Mouse (Mus musculus): ENCODE results near the gene Dand5. TPM values are rescaled to one million over a fixed set of nuclear protein-coding genes. Genes with fewer than 3 reads are reported as not detected.

Gene Dand5
- polyA plus RNA-seq, 1 experiment from 2014 or later: 6.2 TPM

- H3K4me3 ChIP-seq: no peak overlapping the region
- H3K9me3 ChIP-seq (replicated peaks): no peaks in the 10 kb centered on the region
- H3K4me1 ChIP-seq (replicated peaks): peaks cover 52% of the 10 kb centered on the region
- peaks cover 96% of the 10 kb centered on the region for H3K27me3 ChIP-seq (replicated peaks)
- H3K4me2 ChIP-seq: no peak overlapping the region
- WGBS: 21% methylated on average over 12 of the region's 14 CpGs
- no peak overlapping the region for H3K27ac ChIP-seq (ENCODE audit: poor library complexity, severe bottlenecking)
- no peaks in the 10 kb centered on the region for H3K36me3 ChIP-seq
- no peak for ATAC-seq (ENCODE audit: insufficient number of reproducible peaks, low FRiP score)
- H3K9ac ChIP-seq: no peak overlapping the region
These were observed 34.9 kb downstream of the Dand5 start for GRCm38 (mm10) chr8:84787523-84788302.

GRCm38 (mm10) chr8:84786801-84787467 is 35.7 kb downstream of the Dand5 start:
- Histone ChIP-seq H3K27me3 (replicated peaks) (peaks cover 97% of the 10 kb centered on the region), H3K4me2 (peak overlapping the region; percentile 45), H3K36me3 (no peaks in the 10 kb centered on the region), H3K9ac (no peak overlapping the region), H3K27ac (ENCODE audit: poor library complexity, severe bottlenecking) (no peak overlapping the region), H3K4me1 (replicated peaks) (peaks cover 52% of the 10 kb centered on the region), H3K9me3 (replicated peaks) (no peaks in the 10 kb centered on the region), H3K4me3 (peak overlapping the region; percentile 14; the same call in 1 of the 2 replicates)
- ATAC-seq (ENCODE audit: insufficient number of reproducible peaks, low FRiP score): no peak
- WGBS: 9% methylated on average over 11 of the region's 11 CpGs

GRCm38 (mm10) chr8:84785756-84786677 is 36.6 kb downstream of the Dand5 start:
- ATAC-seq (ENCODE audit: insufficient number of reproducible peaks, low FRiP score): peak; percentile 54
- peak overlapping the region; percentile 45 for H3K4me2 ChIP-seq
- 0 out of 2 replicates have a peak overlapping the region, but pooled peaks have one; percentile 23 for H3K9ac ChIP-seq
- H3K36me3 ChIP-seq: no peaks in the 10 kb centered on the region
- H3K4me3 ChIP-seq: peak overlapping the region; percentile 14
- H3K4me1 ChIP-seq (replicated peaks): peaks cover 57% of the 10 kb centered on the region
- WGBS: 3% methylated on average over 38 of the region's 38 CpGs
- peaks cover 99% of the 10 kb centered on the region for H3K27me3 ChIP-seq (replicated peaks)
- H3K27ac ChIP-seq (ENCODE audit: poor library complexity, severe bottlenecking): no peak overlapping the region
- H3K9me3 ChIP-seq (replicated peaks): no peaks in the 10 kb centered on the region

GRCm38 (mm10) chr8:84785506-84785755 is 37.2 kb downstream of the Dand5 start:
- Histone ChIP-seq H3K4me3 (no peak overlapping the region), H3K4me1 (replicated peaks) (peaks cover 52% of the 10 kb centered on the region), H3K9ac (no peak overlapping the region)

GRCm38 (mm10) chr8:84784681-84785505 is 37.7 kb downstream of the Dand5 start:
- no peak overlapping the region for H3K9ac ChIP-seq
- H3K4me1 ChIP-seq (replicated peaks): peaks cover 50% of the 10 kb centered on the region
- 3% methylated on average over 48 of the region's 48 CpGs for WGBS
- H3K27me3 ChIP-seq (replicated peaks): peaks cover 97% of the 10 kb centered on the region
- ATAC-seq (ENCODE audit: insufficient number of reproducible peaks, low FRiP score): no peak
- peak overlapping the region; percentile 47 for H3K4me2 ChIP-seq
- H3K4me3 ChIP-seq: peak overlapping the region; percentile 17; the same call in 1 of the 2 replicates
- no peak overlapping the region for H3K27ac ChIP-seq (ENCODE audit: poor library complexity, severe bottlenecking)
- H3K9me3 ChIP-seq (replicated peaks): no peaks in the 10 kb centered on the region
- H3K36me3 ChIP-seq: no peaks in the 10 kb centered on the region

More at GRCm38 (mm10) chr8:84785506-84785755, 37.2 kb downstream of the Dand5 start:
- no peaks in the 10 kb centered on the region for H3K9me3 ChIP-seq (replicated peaks)
- H3K36me3 ChIP-seq: no peaks in the 10 kb centered on the region
- 5% methylated on average over 11 of the region's 11 CpGs for WGBS
- H3K27ac ChIP-seq (ENCODE audit: poor library complexity, severe bottlenecking): no peak overlapping the region
- H3K4me2 ChIP-seq: peak overlapping the region; percentile 47; the same call in 1 of the 2 replicates
- peaks cover 99% of the 10 kb centered on the region for H3K27me3 ChIP-seq (replicated peaks)
- no peak for ATAC-seq (ENCODE audit: insufficient number of reproducible peaks, low FRiP score)

GRCm38 (mm10) chr8:84783919-84784581 is 38.6 kb downstream of the Dand5 start:
- Histone ChIP-seq H3K4me3 (peak overlapping the region; percentile 17; the same call in 1 of the 2 replicates), H3K4me1 (replicated peaks) (peaks cover 50% of the 10 kb centered on the region), H3K36me3 (no peaks in the 10 kb centered on the region), H3K27ac (ENCODE audit: poor library complexity, severe bottlenecking) (no peak overlapping the region), H3K9me3 (replicated peaks) (no peaks in the 10 kb centered on the region), H3K9ac (no peak overlapping the region), H3K4me2 (peak overlapping the region; percentile 47), H3K27me3 (replicated peaks) (peaks cover 97% of the 10 kb centered on the region)
- no peak for ATAC-seq (ENCODE audit: insufficient number of reproducible peaks, low FRiP score)
- 2% methylated on average over 33 of the region's 33 CpGs for WGBS

- H3K9ac ChIP-seq: no peak overlapping the region
- peaks cover 46% of the 10 kb centered on the region for H3K4me1 ChIP-seq (replicated peaks)
- H3K9me3 ChIP-seq (replicated peaks): no peaks in the 10 kb centered on the region
- H3K36me3 ChIP-seq: no peaks in the 10 kb centered on the region
- H3K27ac ChIP-seq (ENCODE audit: poor library complexity, severe bottlenecking): no peak overlapping the region
- 10% methylated on average over 11 of the region's 11 CpGs for WGBS
- H3K4me3 ChIP-seq: no peak overlapping the region
- H3K27me3 ChIP-seq (replicated peaks): peaks cover 97% of the 10 kb centered on the region
- H3K4me2 ChIP-seq: no peak overlapping the region
- ATAC-seq (ENCODE audit: insufficient number of reproducible peaks, low FRiP score): no peak
These were observed 39.3 kb downstream of the Dand5 start for GRCm38 (mm10) chr8:84783198-84783918.

GRCm38 (mm10) chr8:84782680-84783079 is 39.9 kb downstream of the Dand5 start:
- H3K9me3 ChIP-seq (replicated peaks): no peaks in the 10 kb centered on the region
- H3K27ac ChIP-seq (ENCODE audit: poor library complexity, severe bottlenecking): no peak overlapping the region
- H3K36me3 ChIP-seq: no peaks in the 10 kb centered on the region
- H3K4me2 ChIP-seq: no peak overlapping the region
- peaks cover 97% of the 10 kb centered on the region for H3K27me3 ChIP-seq (replicated peaks)
- no peak overlapping the region for H3K9ac ChIP-seq
- 23% methylated on average over 10 of the region's 10 CpGs for WGBS
- ATAC-seq (ENCODE audit: insufficient number of reproducible peaks, low FRiP score): no peak
- peaks cover 46% of the 10 kb centered on the region for H3K4me1 ChIP-seq (replicated peaks)
- H3K4me3 ChIP-seq: no peak overlapping the region

GRCm38 (mm10) chr8:84781686-84782505 is 40.7 kb downstream of the Dand5 start:
- WGBS: 18% methylated on average over 5 of the region's 5 CpGs
- H3K9me3 ChIP-seq (replicated peaks): no peaks in the 10 kb centered on the region
- H3K27me3 ChIP-seq (replicated peaks): peaks cover 97% of the 10 kb centered on the region
- no peak overlapping the region for H3K4me3 ChIP-seq
- H3K9ac ChIP-seq: no peak overlapping the region
- H3K4me2 ChIP-seq: no peak overlapping the region
- no peak for ATAC-seq (ENCODE audit: insufficient number of reproducible peaks, low FRiP score)
- H3K36me3 ChIP-seq: no peaks in the 10 kb centered on the region
- H3K27ac ChIP-seq (ENCODE audit: poor library complexity, severe bottlenecking): no peak overlapping the region
- peaks cover 43% of the 10 kb centered on the region for H3K4me1 ChIP-seq (replicated peaks)

Data from heart, embryonic 12.5 days (tissue).